Mouse (Mus musculus) lung, embryonic 15.5 days (tissue): ENCODE measurements at regions not wholly inside any gene's neighbourhood (a gene's known extent, or its start where the extent isn't known, plus 50 kb on each side); places are given as distances from the start of the nearest gene placed in this dataset.
A peak's percentile ranks its signal among the peaks of the same experiment; 100 is the strongest.

Source experiments
- ATAC-seq: fragments of 200-750 bp; cut with Nextera tagmentation; 2 replicates; pipeline ENCODE4 v1.8.0; 2017; ENCODE audit warnings: moderate number of reproducible peaks, borderline replicate concordance; ENCODE audit not compliant: low FRiP score, low TSS enrichment; ENCODE audit errors: extremely low read depth
- H3K27ac ChIP-seq: fragments of 300-500 bp; sonication (generic); 2 replicates; pipeline ENCODE4 v1.5.1; 2015; ENCODE audit warnings: moderate library complexity, mild to moderate bottlenecking, inconsistent platforms
- H3K27me3 ChIP-seq: fragments of 300-500 bp; sonication (generic); 2 replicates; pipeline ENCODE4 v1.6.1; 2015; ENCODE audit warnings: inconsistent platforms
- H3K36me3 ChIP-seq: fragments of 300-500 bp; sonication (generic); 2 replicates; pipeline ENCODE4 v1.6.1; 2015; ENCODE audit warnings: inconsistent platforms
- H3K4me1 ChIP-seq: fragments of 300-500 bp; sonication (generic); 2 replicates; pipeline ENCODE4 v1.6.1; 2015; ENCODE audit warnings: inconsistent platforms
- H3K4me2 ChIP-seq: fragments of 300-500 bp; sonication (generic); 2 replicates; pipeline ENCODE4 v1.6.1; 2015; ENCODE audit warnings: inconsistent platforms, mild to moderate bottlenecking, moderate library complexity
- H3K4me3 ChIP-seq: fragments of 300-500 bp; sonication (generic); 2 replicates; pipeline ENCODE4 v1.5.1; 2015; ENCODE audit warnings: mild to moderate bottlenecking, inconsistent platforms
- H3K9ac ChIP-seq: fragments of 300-500 bp; sonication (generic); 2 replicates; pipeline ENCODE4 v1.6.1; 2015; ENCODE audit warnings: inconsistent platforms
- H3K9me3 ChIP-seq: fragments of 300-500 bp; sonication (generic); 2 replicates; pipeline ENCODE4 v1.6.1; 2016; ENCODE audit warnings: inconsistent platforms
- WGBS: fragments of 180-500 bp; shearing (Covaris S2); methylation state at CpG from one replicate; pipeline ENCODE4 v1.1.7; 2015; 5-methylcytosine and 5-hydroxymethylcytosine counted together

- WGBS, result 71% methylated on average over 7 of the region's 7 CpGs
- Histone ChIP-seq H3K9ac (no peak overlapping the region), H3K36me3 (no peaks in the 10 kb centered on the region)
Observed at GRCm38 (mm10) chr10:92625781-92626180, 96.4 kb downstream of the Nedd1 start.

GRCm38 (mm10) chr10:92615684-92616379 lies 106.4 kb downstream of the Nedd1 start:
- Histone ChIP-seq H3K4me1 (no peaks in the 10 kb centered on the region), H3K36me3 (no peaks in the 10 kb centered on the region), H3K27me3 (no peaks in the 10 kb centered on the region), H3K4me2 (no peak overlapping the region), H3K4me3 (no peak overlapping the region), H3K9ac (no peak overlapping the region), H3K27ac (no peak overlapping the region), H3K9me3 (no peaks in the 10 kb centered on the region)
- WGBS, result 72% methylated on average over 4 of the region's 5 CpGs
- ATAC-seq, result no peak

More at GRCm38 (mm10) chr10:92625781-92626180, 96.4 kb downstream of the Nedd1 start:
- no peak overlapping the region for H3K4me3 ChIP-seq
- no peak overlapping the region for H3K4me2 ChIP-seq
- ATAC-seq, result no peak
- no peak overlapping the region for H3K27ac ChIP-seq
- no peaks in the 10 kb centered on the region for H3K27me3 ChIP-seq
- H3K9me3 ChIP-seq, result no peaks in the 10 kb centered on the region
- no peaks in the 10 kb centered on the region for H3K4me1 ChIP-seq

GRCm38 (mm10) chr10:92614341-92614740 lies 107.9 kb downstream of the Nedd1 start:
- Histone ChIP-seq H3K27ac (no peak overlapping the region), H3K9ac (no peak overlapping the region), H3K4me3 (no peak overlapping the region), H3K4me1 (no peaks in the 10 kb centered on the region), H3K9me3 (no peaks in the 10 kb centered on the region), H3K4me2 (no peak overlapping the region), H3K36me3 (no peaks in the 10 kb centered on the region), H3K27me3 (no peaks in the 10 kb centered on the region)
- WGBS, result 80% methylated on average over 6 of the region's 6 CpGs
- ATAC-seq, result no peak

- no peak for ATAC-seq
- 77% methylated on average over 3 of the region's 3 CpGs for WGBS
Observed at GRCm38 (mm10) chr10:92611060-92611459, 111.2 kb downstream of the Nedd1 start.

GRCm38 (mm10) chr10:92606761-92607160 lies 115.5 kb downstream of the Nedd1 start:
- Histone ChIP-seq H3K4me2 (no peak overlapping the region), H3K4me1 (no peaks in the 10 kb centered on the region), H3K36me3 (no peaks in the 10 kb centered on the region), H3K27me3 (no peaks in the 10 kb centered on the region), H3K9me3 (no peaks in the 10 kb centered on the region), H3K27ac (no peak overlapping the region), H3K9ac (no peak overlapping the region), H3K4me3 (no peak overlapping the region)
- ATAC-seq, result no peak
- WGBS, result 32% methylated on average over 4 of the region's 4 CpGs

More at GRCm38 (mm10) chr10:92611060-92611459, 111.2 kb downstream of the Nedd1 start:
- H3K27ac ChIP-seq, result no peak overlapping the region
- no peaks in the 10 kb centered on the region for H3K4me1 ChIP-seq
- no peaks in the 10 kb centered on the region for H3K9me3 ChIP-seq
- no peaks in the 10 kb centered on the region for H3K36me3 ChIP-seq
- no peak overlapping the region for H3K9ac ChIP-seq
- no peaks in the 10 kb centered on the region for H3K27me3 ChIP-seq
- H3K4me3 ChIP-seq, result no peak overlapping the region
- H3K4me2 ChIP-seq, result no peak overlapping the region

- Histone ChIP-seq H3K4me1 (no peaks in the 10 kb centered on the region), H3K9me3 (no peaks in the 10 kb centered on the region), H3K4me2 (no peak overlapping the region), H3K36me3 (no peaks in the 10 kb centered on the region), H3K27me3 (no peaks in the 10 kb centered on the region), H3K27ac (no peak overlapping the region), H3K4me3 (no peak overlapping the region), H3K9ac (no peak overlapping the region)
- 86% methylated on average over 3 of the region's 3 CpGs for WGBS
- ATAC-seq, result no peak
Observed at GRCm38 (mm10) chr10:92605646-92606045, 116.6 kb downstream of the Nedd1 start.

GRCm38 (mm10) chr10:92600116-92600515 lies 122.1 kb downstream of the Nedd1 start:
- H3K36me3 ChIP-seq, result no peaks in the 10 kb centered on the region
- no peak overlapping the region for H3K27ac ChIP-seq
- H3K4me1 ChIP-seq, result no peaks in the 10 kb centered on the region
- no peaks in the 10 kb centered on the region for H3K9me3 ChIP-seq
- no peak overlapping the region for H3K9ac ChIP-seq
- ATAC-seq, result no peak
- H3K4me3 ChIP-seq, result no peak overlapping the region
- H3K27me3 ChIP-seq, result no peaks in the 10 kb centered on the region
- 68% methylated on average over 4 of the region's 4 CpGs for WGBS
- H3K4me2 ChIP-seq, result no peak overlapping the region

- Histone ChIP-seq H3K9me3 (no peaks in the 10 kb centered on the region), H3K27me3 (no peaks in the 10 kb centered on the region), H3K4me3 (no peak overlapping the region), H3K4me2 (no peak overlapping the region), H3K4me1 (no peaks in the 10 kb centered on the region), H3K27ac (no peak overlapping the region), H3K9ac (no peak overlapping the region), H3K36me3 (no peaks in the 10 kb centered on the region)
- ATAC-seq, result no peak
- 16% methylated on average over 6 of the region's 6 CpGs for WGBS
Observed at GRCm38 (mm10) chr10:92595496-92596355, 126.5 kb downstream of the Nedd1 start.

- no peaks in the 10 kb centered on the region for H3K9me3 ChIP-seq
- no peaks in the 10 kb centered on the region for H3K36me3 ChIP-seq
- ATAC-seq, result no peak
- no peak overlapping the region for H3K4me2 ChIP-seq
- H3K4me1 ChIP-seq, result no peaks in the 10 kb centered on the region
- H3K4me3 ChIP-seq, result no peak overlapping the region
- H3K27me3 ChIP-seq, result no peaks in the 10 kb centered on the region
- WGBS, result 33% methylated on average over 7 of the region's 7 CpGs
- no peak overlapping the region for H3K27ac ChIP-seq
- H3K9ac ChIP-seq, result no peak overlapping the region
Observed at GRCm38 (mm10) chr10:92593947-92594460, 128.2 kb downstream of the Nedd1 start.

- Histone ChIP-seq H3K9me3 (no peaks in the 10 kb centered on the region), H3K9ac (no peak overlapping the region), H3K36me3 (no peaks in the 10 kb centered on the region), H3K4me1 (no peaks in the 10 kb centered on the region), H3K27me3 (no peaks in the 10 kb centered on the region), H3K4me2 (no peak overlapping the region), H3K27ac (no peak overlapping the region), H3K4me3 (no peak overlapping the region)
- 81% methylated on average over 2 of the region's 2 CpGs for WGBS
- no peak for ATAC-seq
Observed at GRCm38 (mm10) chr10:92578872-92579271, 143.3 kb downstream of the Nedd1 start.

GRCm38 (mm10) chr10:92570496-92570895 lies 151.7 kb downstream of the Nedd1 start:
- no peaks in the 10 kb centered on the region for H3K4me1 ChIP-seq
- no peak overlapping the region for H3K27ac ChIP-seq
- no peaks in the 10 kb centered on the region for H3K9me3 ChIP-seq
- H3K36me3 ChIP-seq, result no peaks in the 10 kb centered on the region
- no peak overlapping the region for H3K4me2 ChIP-seq
- ATAC-seq, result no peak
- H3K27me3 ChIP-seq, result no peaks in the 10 kb centered on the region
- no peak overlapping the region for H3K9ac ChIP-seq
- H3K4me3 ChIP-seq, result no peak overlapping the region

- Histone ChIP-seq H3K9ac (no peak overlapping the region), H3K27me3 (no peaks in the 10 kb centered on the region), H3K4me3 (no peak overlapping the region), H3K4me2 (no peak overlapping the region), H3K9me3 (no peaks in the 10 kb centered on the region), H3K27ac (peak overlapping the region; percentile 37; the same call in 1 of the 2 replicates), H3K4me1 (peaks cover 3% of the 10 kb centered on the region; the same call in 1 of the 2 replicates), H3K36me3 (no peaks in the 10 kb centered on the region)
- 60% methylated on average over 4 of the region's 4 CpGs for WGBS
- no peak for ATAC-seq
Observed at GRCm38 (mm10) chr10:92557463-92557862, 164.8 kb downstream of the Nedd1 start.
